Mouse (Mus musculus) hindbrain, postnatal 0 days (tissue): ENCODE measurements around the gene Kazald1. TPM values are rescaled to one million over a fixed set of nuclear protein-coding genes. Genes with fewer than 3 reads are reported as not detected.
"Not testable (repeated sequence)": the region's sequence is repeated elsewhere in the genome, so short reads cannot be mapped to it uniquely, and the experiment has no call there.

Source experiments
- ATAC-seq: fragments of 200-750 bp; cut with Nextera tagmentation; 2 replicates; pipeline ENCODE4 v1.8.0; 2017; ENCODE audit warnings: mild to moderate bottlenecking, moderate TSS enrichment, moderate library complexity
- DNase-seq: peaks from one replicate; pipeline ENCODE4 v3.0.0-alpha.2; 2015; ENCODE audit warnings: low spot score
- H3K27ac ChIP-seq: fragments of 300-500 bp; sonication (generic); 2 replicates; pipeline ENCODE4 v1.5.1; 2014; ENCODE audit warnings: mild to moderate bottlenecking
- H3K27me3 ChIP-seq: fragments of 300-500 bp; sonication (generic); 2 replicates; pipeline ENCODE4 v1.6.1; 2014; ENCODE audit warnings: low read length, mixed read lengths; ENCODE audit not compliant: insufficient read depth
- H3K36me3 ChIP-seq: fragments of 300-500 bp; sonication (generic); 2 replicates; pipeline ENCODE4 v1.6.1; 2014; ENCODE audit warnings: low read length, mixed read lengths; ENCODE audit not compliant: insufficient read depth
- H3K4me1 ChIP-seq: fragments of 300-500 bp; sonication (generic); 2 replicates; pipeline ENCODE4 v1.6.1; 2014; ENCODE audit warnings: antibody characterized with exemption, low read length, mixed read lengths; ENCODE audit not compliant: insufficient read depth
- H3K4me2 ChIP-seq: fragments of 300-500 bp; sonication (generic); 2 replicates; pipeline ENCODE4 v1.6.1; 2014; ENCODE audit warnings: low read depth, mild to moderate bottlenecking, low read length, moderate library complexity, mixed read lengths
- H3K4me3 ChIP-seq: fragments of 300-500 bp; sonication (generic); 2 replicates; pipeline ENCODE4 v1.5.1; 2014; ENCODE audit warnings: low read length
- H3K9ac ChIP-seq: fragments of 300-500 bp; sonication (generic); replicated peaks from 2 replicates; pipeline ENCODE4 v1.6.1; 2014; ENCODE audit warnings: mild to moderate bottlenecking, low read length, moderate library complexity, mixed read lengths
- H3K9me3 ChIP-seq: fragments of 300-500 bp; sonication (generic); 2 replicates; pipeline ENCODE4 v1.6.1; 2016; ENCODE audit warnings: low read length, mixed read lengths
- CTCF ChIP-seq: IDR thresholded peaks from 2 replicates; pipeline ENCODE4 v1.5.1; 2016; ENCODE audit warnings: antibody characterized with exemption, control low read depth, low read depth
- WGBS: fragments of 180-500 bp; shearing (Covaris S2); extraction: QIAGEN DNeasy Blood & Tissue Kit; methylation state at CpG from one replicate; pipeline ENCODE4 v1.1.7; 2014; 5-methylcytosine and 5-hydroxymethylcytosine counted together
- polyA plus RNA-seq: library from polyadenylated mRNA; unstranded; fragments of >200 nt; fragmentation: Nextera tagmentation; extraction: Ambion mirVana; gene quantifications from 2 replicates; pipeline ENCODE4 v1.2.1, GENCODE M21; 2015
- total RNA-seq: library from RNA; depleted of rRNA; stranded (reverse); fragments of >200 nt; gene quantifications from 2 replicates; pipeline ENCODE4 v1.2.3, GENCODE M21; 2014

The Kazald1 gene
- total and polyA plus RNA-seq, 2 experiments from 2014 or later = 1.7 to 3.2 TPM

DNA sequence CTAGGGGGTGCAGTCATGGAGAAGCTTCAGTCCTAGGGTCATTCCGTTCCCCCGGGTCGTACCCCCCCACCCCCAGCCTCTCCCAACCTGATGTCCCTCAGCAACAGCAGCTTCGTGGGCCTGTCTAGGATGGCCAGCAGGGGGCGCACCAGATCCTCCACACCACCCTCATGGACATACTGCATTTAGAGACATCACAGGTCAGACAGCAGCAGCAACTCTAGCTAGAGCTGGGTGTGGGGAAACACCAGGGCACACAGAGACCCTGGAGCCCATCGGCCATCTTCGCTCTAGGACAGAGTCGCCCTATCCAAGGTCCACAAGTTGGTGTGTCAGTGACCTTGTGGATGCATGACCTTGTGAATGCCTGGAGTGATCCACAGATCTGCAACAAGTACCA is 44.9 kb upstream of the Kazald1 start:
- peak; percentile 86 for TF ChIP-seq CTCF
- H3K27me3 ChIP-seq = no peaks in the 10 kb centered on the region
- peak overlapping the region; percentile 48; the same call in 1 of the 2 replicates for H3K4me2 ChIP-seq
- H3K9me3 ChIP-seq = no peaks in the 10 kb centered on the region
- DNase-seq (peak; percentile 56), ATAC-seq (peak; percentile 13; the same call in 1 of the 2 replicates)
- WGBS = 33% methylated on average over 8 of the region's 8 CpGs
- no peak overlapping the region for H3K9ac ChIP-seq
- no peak overlapping the region for H3K27ac ChIP-seq
- H3K36me3 ChIP-seq = peaks cover 16% of the 10 kb centered on the region
- peaks cover 8% of the 10 kb centered on the region; the same call in 1 of the 2 replicates for H3K4me1 ChIP-seq
- H3K4me3 ChIP-seq = no peak overlapping the region

- peak; percentile 91 for TF ChIP-seq CTCF
- DNase-seq = peak; percentile 95
- Histone ChIP-seq H3K27ac (no peak overlapping the region), H3K4me3 (no peak overlapping the region; the same call in 1 of the 2 replicates), H3K4me2 (peak overlapping the region; percentile 48), H3K9me3 (no peaks in the 10 kb centered on the region), H3K27me3 (no peaks in the 10 kb centered on the region), H3K4me1 (peaks cover 8% of the 10 kb centered on the region; the same call in 1 of the 2 replicates), H3K9ac (no peak overlapping the region), H3K36me3 (peaks cover 8% of the 10 kb centered on the region)
- ATAC-seq = peak; percentile 37; the same call in 1 of the 2 replicates
- WGBS = 37% methylated on average over 20 of the region's 20 CpGs
Observed at GRCm38 (mm10) chr19:45030746-45031693, 44.0 kb upstream of the Kazald1 start.

GRCm38 (mm10) chr19:45031780-45032179 is 43.3 kb upstream of the Kazald1 start:
- peak; percentile 86 for TF ChIP-seq CTCF

GRCm38 (mm10) chr19:45032570-45033332 is 42.3 kb upstream of the Kazald1 start:
- peak; percentile 55 for DNase-seq
- WGBS = 41% methylated on average over 17 of the region's 17 CpGs
- no peak for ATAC-seq
- Histone ChIP-seq H3K4me1 (peaks cover 8% of the 10 kb centered on the region; the same call in 1 of the 2 replicates), H3K4me2 (no peak overlapping the region), H3K27me3 (no peaks in the 10 kb centered on the region), H3K9me3 (no peaks in the 10 kb centered on the region), H3K9ac (no peak overlapping the region), H3K36me3 (no peaks in the 10 kb centered on the region; the same call in 1 of the 2 replicates), H3K27ac (no peak overlapping the region), H3K4me3 (no peak overlapping the region)
- TF ChIP-seq CTCF = peak; percentile 69

More at GRCm38 (mm10) chr19:45031780-45032179, 43.3 kb upstream of the Kazald1 start:
- H3K4me3 ChIP-seq = no peak overlapping the region
- peaks cover 8% of the 10 kb centered on the region; the same call in 1 of the 2 replicates for H3K4me1 ChIP-seq
- no peak overlapping the region for H3K4me2 ChIP-seq
- no peak overlapping the region for H3K9ac ChIP-seq
- ATAC-seq = peak; percentile 33
- H3K27ac ChIP-seq = no peak overlapping the region
- WGBS = 19% methylated on average over 4 of the region's 4 CpGs
- DNase-seq = peak; percentile 85
- no peaks in the 10 kb centered on the region for H3K9me3 ChIP-seq
- H3K36me3 ChIP-seq = peaks cover under 1% of the 10 kb centered on the region; the same call in 1 of the 2 replicates
- H3K27me3 ChIP-seq = no peaks in the 10 kb centered on the region

- no peak for ATAC-seq
- no peak overlapping the region for H3K9ac ChIP-seq
Observed at GRCm38 (mm10) chr19:45036867-45037266, 38.2 kb upstream of the Kazald1 start.

GRCm38 (mm10) chr19:45038198-45038597 is 36.8 kb upstream of the Kazald1 start:
- H3K9ac ChIP-seq, H3K4me3 ChIP-seq, H3K27ac ChIP-seq, ATAC-seq, H3K9me3 ChIP-seq, H3K4me1 ChIP-seq, H3K27me3 ChIP-seq, DNase-seq, H3K4me2 ChIP-seq, H3K36me3 ChIP-seq: not testable (repeated sequence)
- 86% methylated on average over 7 of the region's 7 CpGs for WGBS

More at GRCm38 (mm10) chr19:45036867-45037266, 38.2 kb upstream of the Kazald1 start:
- TF ChIP-seq CTCF = peak; percentile 62
- Histone ChIP-seq H3K9me3 (no peaks in the 10 kb centered on the region), H3K27me3 (no peaks in the 10 kb centered on the region), H3K4me3 (no peak overlapping the region), H3K4me2 (no peak overlapping the region), H3K4me1 (no peaks in the 10 kb centered on the region), H3K27ac (no peak overlapping the region), H3K36me3 (no peaks in the 10 kb centered on the region)
- peak; percentile 37 for DNase-seq
- 31% methylated on average over 16 of the region's 16 CpGs for WGBS
